Mouse (Mus musculus) embryonic facial prominence, embryonic 14.5 days (tissue): ENCODE results near the gene Apol6. TPM values are rescaled to one million over a fixed set of nuclear protein-coding genes. Genes with fewer than 3 reads are reported as not detected.
A peak's percentile ranks its signal among the peaks of the same experiment; 100 is the strongest.

ENCODE experiments used
- ATAC-seq: fragments of 200-750 bp; cut with Nextera tagmentation; 2 replicates; pipeline ENCODE4 v1.8.0; 2017; ENCODE audit warnings: low read depth, moderate number of reproducible peaks, moderate TSS enrichment
- DNase-seq: peaks from one replicate; pipeline ENCODE4 v3.0.0-alpha.2; 2015; ENCODE audit warnings: low spot score
- H3K27ac ChIP-seq: fragments of 300-500 bp; sonication (generic); replicated peaks from 2 replicates; pipeline ENCODE4 v1.5.1; 2014; ENCODE audit warnings: low read depth, mild to moderate bottlenecking, low read length, moderate library complexity
- H3K27me3 ChIP-seq: fragments of 300-500 bp; sonication (generic); replicated peaks from 2 replicates; pipeline ENCODE4 v1.6.1; 2014; ENCODE audit warnings: low read length; ENCODE audit not compliant: control insufficient read depth, insufficient read depth
- H3K36me3 ChIP-seq: fragments of 300-500 bp; sonication (generic); 2 replicates; pipeline ENCODE4 v1.6.1; 2014; ENCODE audit warnings: low read length, mixed read lengths; ENCODE audit not compliant: control insufficient read depth, insufficient read depth
- H3K4me1 ChIP-seq: fragments of 300-500 bp; sonication (generic); 2 replicates; pipeline ENCODE4 v1.6.1; 2014; ENCODE audit warnings: antibody characterized with exemption, low read length; ENCODE audit not compliant: control insufficient read depth, insufficient read depth
- H3K4me2 ChIP-seq: fragments of 300-500 bp; sonication (generic); 2 replicates; pipeline ENCODE4 v1.6.1; 2014; ENCODE audit warnings: low read depth, mild to moderate bottlenecking, low read length, moderate library complexity, mixed read lengths
- H3K4me3 ChIP-seq: fragments of 300-500 bp; sonication (generic); 2 replicates; pipeline ENCODE4 v1.5.1; 2014; ENCODE audit warnings: low read depth, mild to moderate bottlenecking, low read length
- H3K9ac ChIP-seq: fragments of 300-500 bp; sonication (generic); 2 replicates; pipeline ENCODE4 v1.6.1; 2014; ENCODE audit warnings: low read depth, mild to moderate bottlenecking, low read length, moderate library complexity, mixed read lengths
- H3K9me3 ChIP-seq: fragments of 300-500 bp; sonication (generic); 2 replicates; pipeline ENCODE4 v1.6.1; 2016; ENCODE audit warnings: low read length; ENCODE audit not compliant: control insufficient read depth
- WGBS: fragments of 180-500 bp; shearing (Covaris S2); extraction: QIAGEN DNeasy Blood & Tissue Kit; methylation state at CpG from one replicate; pipeline ENCODE4 v1.1.7; 2014; 5-methylcytosine and 5-hydroxymethylcytosine counted together
- polyA plus RNA-seq: library from polyadenylated mRNA; unstranded; fragments of >200 nt; fragmentation: Nextera tagmentation; extraction: Ambion mirVana; gene quantifications from 2 replicates; pipeline ENCODE4 v1.2.1, GENCODE M21; 2014

Apol6 gene
- polyA plus RNA-seq, 1 experiment from 2014 or later = 0.21 TPM

DNA sequence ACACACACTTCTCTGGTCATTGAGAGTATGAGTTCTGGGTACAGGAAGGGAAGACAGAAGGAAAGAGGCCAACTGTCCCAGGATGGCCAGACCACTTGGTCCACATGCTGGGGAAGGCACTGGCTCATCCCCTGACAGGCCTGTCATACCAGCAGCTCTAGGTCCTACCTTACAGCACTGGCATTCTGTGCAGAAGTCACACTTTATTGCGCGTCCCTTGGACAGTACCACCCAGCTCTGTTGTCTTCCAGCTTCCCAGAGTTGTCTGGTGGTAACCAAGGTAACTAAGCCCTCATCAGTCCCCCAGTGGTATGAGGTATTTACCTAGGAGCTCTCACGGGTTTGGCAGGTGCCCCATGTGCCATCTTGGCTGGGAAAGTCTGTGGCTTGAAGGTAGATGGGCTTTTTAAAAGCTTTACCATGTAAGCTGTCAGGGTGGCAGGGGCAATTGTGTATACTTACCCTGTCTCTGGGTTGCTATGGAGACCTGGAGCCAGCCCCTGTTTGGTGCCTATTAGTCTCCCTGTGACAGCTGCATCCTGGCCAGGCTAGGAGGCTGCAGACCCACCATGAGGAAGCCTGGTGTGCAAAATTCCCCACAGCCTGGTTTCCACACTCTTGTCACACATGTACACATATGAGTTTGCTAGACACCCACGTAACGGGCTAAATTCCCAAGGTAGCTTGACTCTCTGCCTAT is 18.5 kb upstream of the Apol6 start:
- H3K9ac ChIP-seq = no peak overlapping the region
- no peaks in the 10 kb centered on the region for H3K27me3 ChIP-seq
- H3K4me1 ChIP-seq = peaks cover 14% of the 10 kb centered on the region; the same call in 1 of the 2 replicates
- H3K4me3 ChIP-seq = no peak overlapping the region
- H3K27ac ChIP-seq = no peak overlapping the region
- WGBS = 73% methylated on average over 5 of the region's 5 CpGs
- no peaks in the 10 kb centered on the region for H3K9me3 ChIP-seq
- ATAC-seq = no peak
- H3K36me3 ChIP-seq = no peaks in the 10 kb centered on the region
- DNase-seq = peak; percentile 65
- no peak overlapping the region for H3K4me2 ChIP-seq

DNA sequence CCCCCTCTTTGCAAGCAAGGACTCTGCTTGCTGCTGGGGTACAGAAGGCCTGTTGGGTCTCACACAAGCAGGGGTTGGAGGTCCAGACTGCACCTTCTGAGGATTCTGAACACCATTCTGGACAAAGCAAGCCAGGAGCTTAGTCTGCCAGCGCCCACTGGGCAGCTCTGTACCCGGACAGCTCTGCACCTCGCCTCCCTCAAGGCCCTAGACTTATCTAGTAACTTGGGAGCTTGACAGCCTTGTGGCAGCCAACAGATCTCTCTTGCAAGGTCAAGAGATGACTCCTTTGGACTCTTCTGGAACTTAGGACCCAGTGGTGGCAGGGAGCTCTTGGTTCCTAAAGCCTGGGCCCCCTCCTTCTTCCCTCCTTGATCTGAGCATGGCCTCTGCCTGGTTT is 17.4 kb upstream of the Apol6 start:
- DNase-seq (no peak), ATAC-seq (no peak)
- Histone ChIP-seq H3K36me3 (no peaks in the 10 kb centered on the region), H3K4me1 (peaks cover 11% of the 10 kb centered on the region; the same call in 1 of the 2 replicates), H3K9ac (no peak overlapping the region), H3K4me3 (no peak overlapping the region), H3K4me2 (no peak overlapping the region), H3K9me3 (no peaks in the 10 kb centered on the region), H3K27ac (no peak overlapping the region), H3K27me3 (no peaks in the 10 kb centered on the region)
- 90% methylated on average over 3 of the region's 3 CpGs for WGBS

DNA sequence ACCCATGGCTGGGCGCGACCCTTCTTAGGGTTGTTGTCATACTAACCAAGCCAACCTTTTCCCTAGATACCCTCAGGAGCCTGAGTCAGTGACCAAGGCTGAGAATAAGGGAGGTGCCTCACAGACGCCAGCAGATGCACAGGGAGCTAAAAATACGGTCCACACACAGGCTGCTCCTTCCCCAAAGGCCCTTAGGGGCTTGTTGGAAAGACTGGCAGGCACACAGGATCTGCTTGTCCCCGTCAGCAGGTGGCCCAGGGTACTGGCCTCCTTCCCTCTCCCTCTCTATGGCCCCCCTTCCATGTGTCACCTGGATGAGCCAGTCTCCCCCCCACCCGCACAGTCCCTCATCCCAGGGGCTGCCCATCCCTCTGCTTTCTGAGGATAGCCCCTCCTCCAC is 16.9 kb upstream of the Apol6 start:
- H3K27me3 ChIP-seq = no peaks in the 10 kb centered on the region
- DNase-seq (no peak), ATAC-seq (no peak)
- H3K4me2 ChIP-seq = no peak overlapping the region
- H3K4me3 ChIP-seq = no peak overlapping the region
- H3K9me3 ChIP-seq = no peaks in the 10 kb centered on the region
- H3K27ac ChIP-seq = no peak overlapping the region
- no peaks in the 10 kb centered on the region for H3K36me3 ChIP-seq
- H3K4me1 ChIP-seq = peaks cover 6% of the 10 kb centered on the region; the same call in 1 of the 2 replicates
- no peak overlapping the region for H3K9ac ChIP-seq
- 65% methylated on average over 6 of the region's 6 CpGs for WGBS

DNA sequence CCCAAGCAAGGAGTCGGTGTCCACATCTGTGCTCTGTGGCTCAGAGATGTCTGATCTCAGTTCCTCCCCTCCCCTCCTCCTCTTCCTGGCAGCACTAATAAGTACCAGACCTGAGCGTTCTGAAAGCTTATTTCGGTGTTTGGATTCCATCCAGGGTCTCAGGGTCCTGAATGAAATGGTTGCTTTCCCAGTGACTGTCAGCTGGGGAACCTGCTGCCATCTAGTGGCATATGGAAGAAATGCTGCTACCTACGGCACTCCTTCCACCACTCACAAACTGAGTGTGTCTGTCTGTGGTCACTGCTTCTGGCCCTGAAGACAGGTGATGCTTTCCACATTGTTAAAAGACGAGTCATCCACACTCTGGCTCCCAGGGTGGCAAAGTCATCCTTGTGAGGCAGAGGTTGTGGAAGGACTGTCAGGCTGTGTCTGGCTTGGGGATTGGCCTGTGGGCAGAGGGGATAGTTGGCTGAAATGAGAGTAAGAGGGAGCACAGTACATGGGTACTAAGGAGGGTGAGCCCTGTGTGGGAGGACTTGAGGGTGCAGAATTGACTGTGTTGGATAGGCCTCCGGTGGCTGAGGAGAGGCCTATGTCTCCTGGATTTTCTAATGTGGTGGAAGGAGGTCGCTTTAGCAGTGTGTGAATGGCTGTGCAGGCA is 15.1 kb upstream of the Apol6 start:
- peak; percentile 90 for ATAC-seq
- WGBS = 22% methylated on average over 7 of the region's 7 CpGs
- Histone ChIP-seq H3K9me3 (no peaks in the 10 kb centered on the region), H3K4me3 (no peak overlapping the region), H3K4me2 (peak overlapping the region; percentile 5; the same call in 1 of the 2 replicates), H3K27ac (peak overlapping the region; percentile 50; the same call in 1 of the 2 replicates), H3K36me3 (no peaks in the 10 kb centered on the region), H3K27me3 (no peaks in the 10 kb centered on the region), H3K4me1 (0 out of 2 replicates have a peak, but pooled peaks cover 5% of the 10 kb centered on the region), H3K9ac (no peak overlapping the region)
- DNase-seq = peak; percentile 98

DNA sequence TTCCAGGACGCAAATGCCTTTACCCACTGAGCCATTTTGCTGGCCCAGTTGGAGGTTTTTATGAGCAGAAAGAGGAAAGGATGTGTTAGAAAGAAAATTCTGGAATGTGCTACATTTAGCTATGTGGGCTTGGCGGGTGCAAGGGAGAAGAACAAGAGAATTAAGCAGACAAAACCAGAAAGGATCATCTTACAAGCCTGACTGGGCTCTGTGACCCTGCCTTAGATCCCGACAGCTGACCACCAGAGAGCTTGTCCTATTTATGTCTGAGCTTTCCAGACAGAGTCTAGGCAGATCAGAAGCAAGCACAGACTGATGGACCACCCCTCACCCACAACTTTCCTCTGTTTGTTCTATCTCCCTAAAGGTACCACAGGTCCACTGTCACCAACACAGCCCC is 13.3 kb upstream of the Apol6 start:
- peaks cover 12% of the 10 kb centered on the region for H3K4me1 ChIP-seq
- H3K9ac ChIP-seq = no peak overlapping the region
- ATAC-seq (no peak), DNase-seq (peak; percentile 24)
- H3K27ac ChIP-seq = no peak overlapping the region
- H3K27me3 ChIP-seq = no peaks in the 10 kb centered on the region
- no peak overlapping the region for H3K4me2 ChIP-seq
- no peaks in the 10 kb centered on the region for H3K36me3 ChIP-seq
- no peaks in the 10 kb centered on the region for H3K9me3 ChIP-seq
- 46% methylated on average over 3 of the region's 3 CpGs for WGBS
- H3K4me3 ChIP-seq = no peak overlapping the region

DNA sequence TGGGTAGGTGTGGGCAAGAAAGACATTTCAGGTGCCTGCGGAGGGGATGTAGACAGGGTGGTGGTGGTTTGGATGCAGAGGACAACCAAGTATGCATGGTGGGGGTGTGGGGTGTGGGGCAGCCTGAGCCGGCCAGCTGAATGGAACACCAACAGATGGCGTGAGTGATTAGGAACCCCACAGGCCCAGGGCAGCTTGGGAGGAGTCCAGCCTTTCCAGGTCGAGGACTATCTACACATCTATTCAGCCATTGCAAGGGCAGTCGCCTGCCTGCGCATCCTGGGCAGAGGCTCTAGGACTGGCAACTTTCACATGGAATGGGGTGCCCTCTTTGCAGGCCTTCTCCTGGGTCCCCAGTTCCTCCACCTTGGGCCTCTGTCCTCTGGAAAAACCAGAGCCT is 10.0 kb upstream of the Apol6 start:
- no peak for DNase-seq
- no peaks in the 10 kb centered on the region for H3K9me3 ChIP-seq
- ATAC-seq = no peak
- no peak overlapping the region for H3K9ac ChIP-seq
- H3K4me1 ChIP-seq = peaks cover 38% of the 10 kb centered on the region
- WGBS = 76% methylated on average over 6 of the region's 6 CpGs
- H3K4me2 ChIP-seq = no peak overlapping the region
- no peaks in the 10 kb centered on the region for H3K27me3 ChIP-seq
- H3K27ac ChIP-seq = no peak overlapping the region
- H3K36me3 ChIP-seq = no peaks in the 10 kb centered on the region
- H3K4me3 ChIP-seq = no peak overlapping the region

DNA sequence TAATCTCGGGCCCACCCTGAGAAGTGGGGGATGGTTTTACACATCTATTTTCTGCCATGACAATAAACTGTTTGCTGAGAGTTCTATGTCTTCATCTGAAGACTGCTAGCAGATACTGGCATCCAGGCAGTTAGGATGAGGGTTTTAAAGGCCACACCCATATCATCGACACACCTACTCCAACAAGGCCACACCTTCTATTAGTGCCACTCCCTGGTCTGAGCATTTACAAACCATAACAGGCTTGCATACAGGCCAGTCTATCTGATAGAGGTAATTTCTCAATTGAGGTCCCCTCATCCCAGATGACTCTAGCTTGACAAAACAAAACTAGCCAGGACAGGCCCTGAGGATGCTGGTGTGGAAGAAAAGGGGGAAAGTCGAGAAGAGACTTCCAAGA is 8.9 kb upstream of the Apol6 start:
- Histone ChIP-seq H3K4me2 (no peak overlapping the region), H3K9me3 (no peaks in the 10 kb centered on the region), H3K9ac (no peak overlapping the region), H3K27ac (peak overlapping the region; percentile 99), H3K36me3 (no peaks in the 10 kb centered on the region), H3K4me3 (no peak overlapping the region), H3K4me1 (peaks cover 45% of the 10 kb centered on the region), H3K27me3 (no peaks in the 10 kb centered on the region)
- DNase-seq = no peak
- 80% methylated on average over 3 of the region's 3 CpGs for WGBS
- no peak for ATAC-seq

DNA sequence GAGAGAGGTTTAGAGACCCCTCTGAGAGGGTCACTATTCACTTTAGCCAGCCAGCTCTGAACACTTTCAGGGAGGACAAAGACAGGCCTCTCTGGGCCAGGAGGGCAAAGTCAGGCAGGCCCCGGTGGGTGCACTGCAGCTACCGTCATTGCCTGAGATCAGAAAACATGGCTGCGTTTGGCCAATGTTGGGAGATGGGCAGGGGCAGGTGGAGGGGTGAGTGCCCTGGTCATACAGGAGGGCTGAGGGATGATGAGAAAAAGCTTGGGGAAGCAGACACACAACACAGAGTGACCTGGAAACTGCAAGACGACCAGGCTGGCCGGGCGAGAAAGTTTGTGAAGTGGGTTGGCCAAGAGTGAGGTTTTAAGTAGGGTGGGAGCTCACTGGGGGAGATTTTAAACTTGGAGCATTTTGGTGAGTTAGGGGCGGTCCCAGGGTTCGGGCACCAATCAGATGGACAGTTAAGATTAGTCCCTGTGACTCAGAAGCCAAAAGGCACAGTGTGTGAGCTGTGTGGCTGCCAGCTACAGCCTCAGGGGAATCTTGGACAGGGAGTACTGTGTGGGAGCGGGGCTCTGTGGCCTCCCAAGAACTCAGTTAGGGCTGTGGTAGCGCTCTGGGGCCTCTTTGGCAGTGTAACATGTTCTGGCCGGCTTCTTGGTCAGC is 8.1 kb upstream of the Apol6 start:
- H3K4me1 ChIP-seq = peaks cover 44% of the 10 kb centered on the region
- peak; percentile 93 for DNase-seq
- H3K9ac ChIP-seq = peak overlapping the region; percentile 53

More for the DNA sequence above, 8.1 kb upstream of the Apol6 start:
- peak overlapping the region; percentile 99 for H3K27ac ChIP-seq
- H3K9me3 ChIP-seq = no peaks in the 10 kb centered on the region
- no peak overlapping the region for H3K4me3 ChIP-seq
- H3K4me2 ChIP-seq = no peak overlapping the region
- H3K36me3 ChIP-seq = no peaks in the 10 kb centered on the region
- ATAC-seq = peak; percentile 73
- H3K27me3 ChIP-seq = no peaks in the 10 kb centered on the region
- 44% methylated on average over 10 of the region's 11 CpGs for WGBS
